Mouse (Mus musculus) erythroblast, embryonic 14.5 days (primary cell): Measurements from ENCODE around the gene H2al1c.

ENCODE experiments used
- GATA1 ChIP-seq: IDR thresholded peaks from 2 replicates; pipeline ENCODE4 v1.6.1; 2012; ENCODE audit warnings: low read length, inconsistent platforms, mixed read lengths
- TAL1 ChIP-seq: IDR thresholded peaks from 3 replicates; pipeline ENCODE4 v1.6.1; 2012; ENCODE audit warnings: low read length, inconsistent platforms, mixed read lengths

DNA sequence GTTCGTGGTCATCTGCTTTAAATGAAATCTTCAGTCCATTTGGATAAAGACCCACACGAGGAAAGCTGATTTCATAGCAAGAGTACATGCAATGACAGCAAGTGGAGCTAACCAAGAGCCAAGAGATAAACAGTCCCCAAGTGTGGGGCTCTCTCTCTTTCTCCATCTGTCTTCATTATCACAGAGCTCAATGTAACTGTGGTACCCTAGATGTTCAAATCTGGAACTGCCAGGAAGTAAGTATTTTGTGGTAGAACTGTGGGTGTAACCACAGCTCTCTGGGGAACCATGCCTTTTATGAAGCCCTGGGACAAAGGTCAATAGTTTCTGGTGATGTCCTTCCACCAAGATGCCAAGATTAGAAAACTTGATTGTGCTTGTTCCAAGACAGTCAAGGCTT is 24.7 kb upstream of the H2al1c start:
- TF ChIP-seq TAL1 = no peak
- TF ChIP-seq GATA1 = no peak
